In genomic region chr15:91672645-91673568, GRCm38 (mm10) we compare ENCODE assay signal across 9 mouse cellular contexts. TPM values are rescaled to one million over a fixed set of nuclear protein-coding genes. Genes with fewer than 3 reads are reported as not detected.
DNase-seq lines count a peak whose midpoint lies in the region; ATAC-seq and TF ChIP-seq lines count a peak whose summit lies in the region.
"Had no signal": no experiment of that assay in that cellular context is flagged by ENCODE, and none has a peak within 500 bp of the region (broad histone marks: within the 10 kb centered on the region; RNA-seq: fewer than 3 reads in every experiment).

Gene Lrrk2 (plus strand): TSS chr15:91673175.

- H3K27ac ChIP-seq in forebrain, embryonic 15.5 days (replicated peaks) = peak within 1 kb of the TSS; percentile 42
- H3K27ac ChIP-seq in liver, postnatal 0 days (ENCODE audit: low read depth) = peak within 1 kb of the TSS; percentile 75
- no peak within 1 kb of the TSS for H3K27ac ChIP-seq in neural tube, embryonic 12.5 days
- peak within 1 kb of the TSS; percentile 89 for H3K27ac ChIP-seq in stomach, postnatal 0 days (replicated peaks)

- no peaks in the 10 kb centered on the region for H3K36me3 ChIP-seq in forebrain, embryonic 15.5 days
- no peaks in the 10 kb centered on the region for H3K36me3 ChIP-seq in liver, postnatal 0 days (replicated peaks; ENCODE audit: insufficient read depth, low read length)
- no peaks in the 10 kb centered on the region for H3K36me3 ChIP-seq in neural tube, embryonic 12.5 days
- no peaks in the 10 kb centered on the region for H3K36me3 ChIP-seq in stomach, postnatal 0 days (ENCODE audit: control insufficient read depth, insufficient read depth, low read length)
- H3K36me3 ChIP-seq: G1E had no signal

- peak within 1 kb of the TSS; percentile 48 for H3K4me3 ChIP-seq in forebrain, embryonic 15.5 days
- H3K4me3 ChIP-seq in liver, postnatal 0 days (ENCODE audit: low read depth, low read length) = peak within 1 kb of the TSS; percentile 57
- H3K4me3 ChIP-seq in neural tube, embryonic 12.5 days = peak within 1 kb of the TSS; percentile 43
- H3K4me3 ChIP-seq in stomach, postnatal 0 days (ENCODE audit: low read depth, low read length) = peak within 1 kb of the TSS; percentile 64

- H3K9me3 ChIP-seq in forebrain, embryonic 15.5 days = no peaks in the 10 kb centered on the region
- H3K9me3 ChIP-seq in liver, postnatal 0 days (ENCODE audit: low read length) = no peaks in the 10 kb centered on the region
- no peaks in the 10 kb centered on the region for H3K9me3 ChIP-seq in neural tube, embryonic 12.5 days
- no peaks in the 10 kb centered on the region for H3K9me3 ChIP-seq in stomach, postnatal 0 days (ENCODE audit: control insufficient read depth, low read length)

- 0 out of 2 replicates have a peak, but pooled peaks have one; percentile 11 for TF ChIP-seq CTCF in liver, postnatal 0 days (IDR thresholded peaks at IDR 0.05; ENCODE audit: low read depth)
- peak; percentile 31 for TF ChIP-seq CTCF in stomach, postnatal 0 days (IDR thresholded peaks at IDR 0.05; ENCODE audit: low read depth)

- TF ChIP-seq EP300 in liver, postnatal 0 days (IDR thresholded peaks at IDR 0.05; ENCODE audit: low read depth) = no peak
- no peak for TF ChIP-seq EP300 in stomach, postnatal 0 days (optimal IDR thresholded peaks at IDR 0.05)

- intact Hi-C loops in heart, postnatal 14 days (cut with DNase I) = loop anchor here (2.0 kb wide), 1 partner anchor 64 kb away; no protein-coding TSS in a partner anchor

- 2% methylated on average over 40 of the region's 40 CpGs for WGBS in forebrain, embryonic 15.5 days
- 3% methylated on average over 40 of the region's 40 CpGs for whole genome bisulfite sequencing in large intestine, adult 2 months
- 4% methylated on average over 39 of the region's 40 CpGs for WGBS in liver, postnatal 0 days (ENCODE audit: insufficient replicate concordance)
- 2% methylated on average over 40 of the region's 40 CpGs for WGBS in neural tube, embryonic 12.5 days
- WGBS in stomach, postnatal 0 days = 2% methylated on average over 40 of the region's 40 CpGs

- H3K4me2 ChIP-seq in forebrain, embryonic 15.5 days (replicated peaks) = peak within 1 kb of the TSS; percentile 82
- peak within 1 kb of the TSS; percentile 75 for H3K4me2 ChIP-seq in liver, postnatal 0 days (ENCODE audit: low read depth, low read length)
- H3K4me2 ChIP-seq in neural tube, embryonic 12.5 days (replicated peaks) = peak within 1 kb of the TSS; percentile 69
- peak within 1 kb of the TSS; percentile 81 for H3K4me2 ChIP-seq in stomach, postnatal 0 days (replicated peaks; ENCODE audit: low read depth)

- peaks cover 9% of the 10 kb centered on the region for H3K4me1 ChIP-seq in forebrain, embryonic 15.5 days
- H3K4me1 ChIP-seq in liver, postnatal 0 days (ENCODE audit: insufficient read depth) = peaks cover 5% of the 10 kb centered on the region; the same call in 1 of the 2 replicates
- H3K4me1 ChIP-seq in neural tube, embryonic 12.5 days = no peaks in the 10 kb centered on the region
- H3K4me1 ChIP-seq in stomach, postnatal 0 days (replicated peaks; ENCODE audit: control insufficient read depth, insufficient read depth) = no peaks in the 10 kb centered on the region

- DNase-seq in CD4-positive helper T cell, adult 2 months (ENCODE audit: low read depth, low spot score) = peak; percentile 23
- DNase-seq in cerebellum, adult 18-20 months = peak; percentile 85 to 87
- peak; percentile 92 to 93 for DNase-seq in heart, postnatal 14 days
- peak; percentile 33 for DNase-seq in large intestine, adult 2 months (ENCODE audit: low read depth, low spot score)
- peak; percentile 77 for DNase-seq in liver, postnatal 0 days
- DNase-seq in stomach, postnatal 0 days (ENCODE audit: low spot score) = peak; percentile 90

- peak within 1 kb of the TSS; percentile 64 for H3K9ac ChIP-seq in forebrain, embryonic 15.5 days (replicated peaks)
- H3K9ac ChIP-seq in liver, postnatal 0 days (replicated peaks) = peak within 1 kb of the TSS; percentile 69
- H3K9ac ChIP-seq in neural tube, embryonic 12.5 days = peak within 1 kb of the TSS; percentile 61
- H3K9ac ChIP-seq in stomach, postnatal 0 days (ENCODE audit: low read length) = peak within 1 kb of the TSS; percentile 74

- peak; percentile 99 for ATAC-seq in forebrain, embryonic 15.5 days (replicated peaks)
- ATAC-seq in liver, postnatal 0 days = peak; percentile 87
- peak; percentile 98 for ATAC-seq in neural tube, embryonic 12.5 days (ENCODE audit: low FRiP score, low read depth)
- ATAC-seq in stomach, postnatal 0 days (ENCODE audit: low FRiP score, low TSS enrichment) = peak; percentile 99

- H3K27me3 ChIP-seq in forebrain, embryonic 15.5 days = no peaks in the 10 kb centered on the region
- H3K27me3 ChIP-seq in liver, postnatal 0 days (ENCODE audit: insufficient read depth, low read length) = no peaks in the 10 kb centered on the region
- H3K27me3 ChIP-seq in neural tube, embryonic 12.5 days (replicated peaks) = no peaks in the 10 kb centered on the region
- no peaks in the 10 kb centered on the region for H3K27me3 ChIP-seq in stomach, postnatal 0 days (ENCODE audit: control insufficient read depth, insufficient read depth, low read length)

RNA-seq across cellular contexts. Expression of gene Lrrk2, which starts in this region (rescaled TPM):
- polyA plus RNA-seq in forebrain, embryonic 15.5 days (2015; fragmentation: Nextera tagmentation; extraction: Ambion mirVana) = 1.3 and 1.6 TPM in 2 replicates
- total RNA-seq in heart, postnatal 14 days (2021) = 10 to 100 TPM; 10.7 to 13.8 TPM
- 0.97 and 1.1 TPM in 2 replicates for polyA plus RNA-seq in large intestine, adult 2 months (2012; rRNA removed)
- 1.8 and 2.8 TPM in 2 replicates for polyA plus RNA-seq in liver, postnatal 0 days (2015; fragmentation: Nextera tagmentation; extraction: Ambion mirVana)
- 2.4 TPM in 2 replicates for polyA plus RNA-seq in neural tube, embryonic 12.5 days (2016; fragmentation: Nextera tagmentation; extraction: Ambion mirVana)
- polyA plus RNA-seq in stomach, postnatal 0 days (2015; fragmentation: Nextera tagmentation; extraction: Ambion mirVana) = 3.9 and 4.2 TPM in 2 replicates
- polyA plus RNA-seq: G1E had no signal

Comparison
In these comparisons a context has a peak if more than half of its experiments do, and no peak if none do; other contexts are left out.
1. DNase-seq: peak in every context shown above with its lines; median percentile 92 in heart, postnatal 14 days; 90 in stomach, postnatal 0 days; 86 in cerebellum, adult 18-20 months; 77 in liver, postnatal 0 days; 33 in large intestine, adult 2 months; 23 in CD4-positive helper T cell, adult 2 months.